Mouse (Mus musculus): Measurements from ENCODE around the gene St3gal4.

DNA sequence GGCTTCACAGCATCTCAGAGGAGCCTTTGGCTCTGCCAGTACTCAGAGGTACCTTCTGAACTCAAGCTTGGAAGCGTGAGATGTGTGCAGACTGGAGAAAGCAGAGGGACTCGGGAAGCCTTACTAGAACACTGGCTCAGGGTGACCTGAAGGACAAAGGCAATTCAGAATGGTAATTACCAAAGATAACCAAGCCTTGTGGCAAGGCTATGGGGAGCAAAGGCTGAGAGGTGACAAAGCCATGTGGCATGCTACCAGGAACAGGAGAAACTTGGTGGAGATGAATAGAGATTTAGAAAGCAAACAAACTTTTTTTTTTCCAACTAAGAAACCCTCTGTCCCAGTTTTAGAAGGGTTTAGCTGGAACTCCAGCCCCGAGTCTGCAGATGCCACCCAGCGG is 8.5 kb downstream of the St3gal4 start:
- no peak for TF ChIP-seq CTCF (IDR thresholded peaks at IDR 0.05; ENCODE audit: extremely low read depth, insufficient read depth, insufficient read length, insufficient replicate concordance)
- TF ChIP-seq POLR2A (IDR thresholded peaks at IDR 0.05; ENCODE audit: low read depth, low read length): no peak
